Mouse (Mus musculus) liver, embryonic 11.5 days (tissue): ENCODE results near the gene Tas2r134. TPM values are rescaled to one million over a fixed set of nuclear protein-coding genes. Genes with fewer than 3 reads are reported as not detected.

Experiments
- ATAC-seq: fragments of 200-750 bp; cut with Nextera tagmentation; replicated peaks from 2 replicates; pipeline ENCODE4 v1.8.0; 2017; ENCODE audit warnings: moderate number of reproducible peaks, mild to moderate bottlenecking, moderate TSS enrichment, moderate library complexity; ENCODE audit not compliant: low FRiP score
- DNase-seq: peaks from one replicate; pipeline ENCODE4 v3.0.0-alpha.2; 2017; ENCODE audit warnings: low spot score
- H3K27ac ChIP-seq: fragments of 300-500 bp; sonication (generic); 2 replicates; pipeline ENCODE4 v1.5.1; 2014; ENCODE audit warnings: mild to moderate bottlenecking, low read depth, low read length, control low read depth
- H3K27me3 ChIP-seq: fragments of 300-500 bp; sonication (generic); replicated peaks from 2 replicates; pipeline ENCODE4 v1.6.1; 2014; ENCODE audit warnings: low read length, mixed read lengths; ENCODE audit not compliant: control insufficient read depth, insufficient read depth
- H3K36me3 ChIP-seq: fragments of 300-500 bp; sonication (generic); 2 replicates; pipeline ENCODE4 v1.6.1; 2014; ENCODE audit warnings: mild to moderate bottlenecking, low read length, moderate library complexity, mixed read lengths; ENCODE audit not compliant: control insufficient read depth, insufficient read depth
- H3K4me1 ChIP-seq: fragments of 300-500 bp; sonication (generic); replicated peaks from 2 replicates; pipeline ENCODE4 v1.6.1; 2014; ENCODE audit warnings: low read length, mixed read lengths; ENCODE audit not compliant: control insufficient read depth, insufficient read depth
- H3K4me2 ChIP-seq: fragments of 300-500 bp; sonication (generic); 2 replicates; pipeline ENCODE4 v1.6.1; 2014; ENCODE audit warnings: mild to moderate bottlenecking, control low read depth, moderate library complexity
- H3K4me3 ChIP-seq: fragments of 300-500 bp; sonication (generic); 2 replicates; pipeline ENCODE4 v1.5.1; 2014; ENCODE audit warnings: low read depth, low read length, control low read depth
- H3K9ac ChIP-seq: fragments of 300-500 bp; sonication (generic); 2 replicates; pipeline ENCODE4 v1.6.1; 2014; ENCODE audit warnings: low read depth, low read length, control low read depth
- H3K9me3 ChIP-seq: fragments of 300-500 bp; sonication (generic); 2 replicates; pipeline ENCODE4 v1.6.1; 2016; ENCODE audit warnings: low read length, inconsistent platforms, mixed read lengths; ENCODE audit not compliant: control insufficient read depth
- WGBS: fragments of 180-500 bp; shearing (Covaris S2); extraction: QIAGEN DNeasy Blood & Tissue Kit; methylation state at CpG from one replicate; pipeline ENCODE4 v1.1.7; 2014; 5-methylcytosine and 5-hydroxymethylcytosine counted together
- polyA plus RNA-seq: library from polyadenylated mRNA; unstranded; fragments of >200 nt; fragmentation: Nextera tagmentation; extraction: Ambion mirVana; gene quantifications from 2 replicates; pipeline ENCODE4 v1.2.1, GENCODE M21; 2014

The Tas2r134 gene
- not detected in 2 replicates for polyA plus RNA-seq

DNA sequence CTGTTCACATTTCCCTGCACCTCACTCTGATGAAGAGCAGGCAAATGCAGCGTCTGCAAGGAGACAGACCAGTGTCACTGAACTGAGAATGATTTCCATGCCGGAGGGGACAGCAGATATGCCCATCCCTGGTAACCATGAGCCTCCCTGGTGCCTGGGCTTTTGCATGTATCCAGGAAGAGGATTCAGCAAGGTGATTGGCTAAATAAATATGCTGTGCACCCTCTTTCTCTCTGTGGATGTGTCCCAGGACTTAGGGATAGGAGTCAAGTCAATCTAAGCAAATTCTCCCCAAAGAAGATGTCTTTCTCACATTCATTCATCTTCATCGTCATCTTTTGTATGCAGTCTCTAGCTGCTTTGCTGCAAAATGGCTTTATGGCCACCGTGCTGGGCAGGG is at the start of gene Tas2r134:
Gene Tas2r134 (plus strand): TSS at position 301 of the 400 bp plus-strand sequence.
- H3K27me3 ChIP-seq: no peaks in the 10 kb centered on the region
- DNase-seq (no peak), ATAC-seq (no peak)
- no peaks in the 10 kb centered on the region for H3K4me1 ChIP-seq
- H3K4me2 ChIP-seq: no peak within 1 kb of the TSS
- no peaks in the 10 kb centered on the region for H3K9me3 ChIP-seq
- H3K27ac ChIP-seq: no peak within 1 kb of the TSS
- H3K9ac ChIP-seq: no peak within 1 kb of the TSS
- H3K4me3 ChIP-seq: no peak within 1 kb of the TSS
- WGBS: 81% methylated on average over 4 of the region's 4 CpGs
- H3K36me3 ChIP-seq: no peaks in the 10 kb centered on the region

DNA sequence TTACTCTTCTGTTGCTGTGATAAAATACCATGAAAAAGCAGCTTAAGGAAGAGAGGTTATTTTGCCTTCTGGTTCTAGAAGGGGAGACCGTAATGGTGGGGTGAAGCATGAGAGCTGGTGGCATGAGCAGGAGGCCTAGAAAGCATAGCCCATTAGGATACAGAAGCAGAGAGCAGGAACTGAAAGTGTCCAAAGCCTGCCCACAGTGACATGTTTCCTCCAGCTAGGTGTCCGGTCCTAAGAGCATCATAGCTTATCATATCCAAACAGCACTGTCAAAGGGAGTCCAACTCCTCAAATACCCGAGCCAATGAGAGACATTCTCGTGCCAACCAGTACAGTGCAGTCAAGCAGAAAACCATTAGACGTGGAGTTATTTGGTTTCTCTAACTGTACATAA is 47.5 kb upstream of the Tas2r134 start:
- no peak overlapping the region for H3K4me2 ChIP-seq
- no peaks in the 10 kb centered on the region for H3K9me3 ChIP-seq
- H3K4me3 ChIP-seq: no peak overlapping the region
- DNase-seq (no peak), ATAC-seq (no peak)
- no peaks in the 10 kb centered on the region for H3K36me3 ChIP-seq
- H3K27me3 ChIP-seq: no peaks in the 10 kb centered on the region
- no peak overlapping the region for H3K9ac ChIP-seq
- H3K27ac ChIP-seq: no peak overlapping the region
- 74% methylated on average over 5 of the region's 5 CpGs for WGBS
- no peaks in the 10 kb centered on the region for H3K4me1 ChIP-seq

DNA sequence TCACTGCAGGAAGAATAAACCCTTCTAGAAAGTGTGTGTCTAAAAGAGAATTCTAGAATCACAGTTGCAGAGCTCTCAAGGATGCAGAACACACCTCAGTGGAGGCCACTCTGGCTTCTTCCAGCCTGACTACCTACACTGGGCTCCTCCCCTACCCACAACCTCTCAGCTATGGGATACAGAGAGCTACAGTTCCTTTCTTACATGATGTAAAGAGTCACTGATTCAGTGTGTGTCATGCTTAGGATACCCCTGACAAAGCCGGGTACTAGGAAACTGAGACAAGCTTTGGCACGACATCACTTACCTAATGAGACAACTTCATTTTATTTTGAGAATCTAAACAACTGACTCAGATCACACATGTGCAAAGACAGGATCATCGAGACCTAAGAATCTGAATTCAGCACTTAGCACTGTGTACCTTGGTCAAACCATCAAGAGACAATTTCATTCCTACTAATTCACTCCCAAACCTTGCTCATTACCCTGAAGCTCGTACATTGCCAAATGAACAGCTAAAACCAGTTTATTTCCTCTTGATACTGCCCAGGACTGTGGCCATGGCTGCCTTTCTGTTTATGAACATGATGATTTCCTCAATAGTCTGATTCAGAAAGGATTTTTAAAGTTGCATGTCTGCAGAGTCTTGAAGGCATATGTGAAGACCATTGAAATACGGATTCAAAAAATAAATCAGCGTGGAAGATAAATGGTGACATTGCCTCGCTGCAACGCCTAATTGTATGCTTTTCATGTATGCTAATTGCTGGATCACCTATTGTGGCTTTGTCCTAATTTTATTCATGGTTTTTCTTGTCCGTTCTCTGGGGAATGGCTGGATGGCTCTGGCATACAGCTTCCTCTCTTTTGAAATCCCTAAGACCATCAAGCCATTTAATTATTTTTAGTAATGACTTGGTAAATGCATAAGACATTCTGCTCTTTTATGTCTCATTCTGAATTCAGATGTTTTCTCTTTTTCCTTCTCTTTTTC is 43.0 kb upstream of the Tas2r134 start:
- no peak overlapping the region for H3K9ac ChIP-seq
- no peak for ATAC-seq
- H3K4me2 ChIP-seq: no peak overlapping the region
- H3K27me3 ChIP-seq: no peaks in the 10 kb centered on the region
- WGBS: 85% methylated on average over 9 of the region's 9 CpGs
- H3K9me3 ChIP-seq: no peaks in the 10 kb centered on the region
- no peak overlapping the region for H3K27ac ChIP-seq
- no peak for DNase-seq
- H3K4me3 ChIP-seq: no peak overlapping the region
- no peaks in the 10 kb centered on the region for H3K4me1 ChIP-seq
- H3K36me3 ChIP-seq: no peaks in the 10 kb centered on the region

DNA sequence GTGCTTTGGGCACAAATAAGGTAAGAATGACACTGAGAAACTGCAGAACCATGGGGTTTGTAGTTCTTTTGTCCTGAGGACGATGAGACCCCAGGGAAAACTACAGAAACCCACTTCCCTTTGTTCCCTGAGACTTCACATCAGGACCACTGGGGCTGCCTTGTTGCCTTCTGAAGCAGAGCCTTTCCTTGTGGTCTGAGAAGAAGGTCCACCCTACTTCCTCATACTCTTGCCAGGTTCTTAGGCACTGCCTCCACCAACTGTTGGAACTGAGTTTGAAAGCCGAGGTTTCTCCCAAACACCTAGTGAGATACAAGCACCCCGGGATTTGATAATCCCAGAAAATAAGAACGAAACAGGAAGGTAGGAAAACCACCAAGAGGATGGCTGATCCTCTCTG is 39.0 kb upstream of the Tas2r134 start:
- no peak for ATAC-seq
- WGBS: 74% methylated on average over 4 of the region's 4 CpGs
- Histone ChIP-seq H3K4me1 (no peaks in the 10 kb centered on the region), H3K4me2 (no peak overlapping the region), H3K4me3 (no peak overlapping the region), H3K9me3 (no peaks in the 10 kb centered on the region), H3K36me3 (no peaks in the 10 kb centered on the region), H3K9ac (no peak overlapping the region), H3K27ac (no peak overlapping the region), H3K27me3 (no peaks in the 10 kb centered on the region)
- DNase-seq: no peak

DNA sequence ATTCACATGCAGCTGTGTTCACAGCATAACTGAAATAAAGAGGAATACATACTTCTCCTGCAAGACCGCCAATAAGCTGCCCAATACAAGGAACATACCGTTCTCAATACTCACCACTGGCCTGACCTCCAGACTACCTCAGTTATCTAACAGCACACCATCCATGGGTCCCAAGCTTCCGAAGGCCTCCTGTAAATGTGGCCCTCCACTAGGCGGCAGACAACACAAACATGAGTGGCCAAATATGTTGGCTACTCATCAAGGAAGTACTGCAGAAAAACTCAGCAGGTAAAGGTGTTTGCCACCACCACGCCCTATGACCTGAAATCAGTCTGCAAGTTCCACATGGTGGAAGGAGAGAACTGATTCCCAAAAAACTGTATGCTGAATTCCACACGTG is 38.4 kb upstream of the Tas2r134 start:
- Histone ChIP-seq H3K9me3 (no peaks in the 10 kb centered on the region), H3K27ac (no peak overlapping the region), H3K36me3 (no peaks in the 10 kb centered on the region), H3K4me3 (no peak overlapping the region), H3K27me3 (no peaks in the 10 kb centered on the region), H3K9ac (no peak overlapping the region), H3K4me1 (no peaks in the 10 kb centered on the region), H3K4me2 (no peak overlapping the region)
- no peak for ATAC-seq
- WGBS: 67% methylated on average over 6 of the region's 6 CpGs
- no peak for DNase-seq

DNA sequence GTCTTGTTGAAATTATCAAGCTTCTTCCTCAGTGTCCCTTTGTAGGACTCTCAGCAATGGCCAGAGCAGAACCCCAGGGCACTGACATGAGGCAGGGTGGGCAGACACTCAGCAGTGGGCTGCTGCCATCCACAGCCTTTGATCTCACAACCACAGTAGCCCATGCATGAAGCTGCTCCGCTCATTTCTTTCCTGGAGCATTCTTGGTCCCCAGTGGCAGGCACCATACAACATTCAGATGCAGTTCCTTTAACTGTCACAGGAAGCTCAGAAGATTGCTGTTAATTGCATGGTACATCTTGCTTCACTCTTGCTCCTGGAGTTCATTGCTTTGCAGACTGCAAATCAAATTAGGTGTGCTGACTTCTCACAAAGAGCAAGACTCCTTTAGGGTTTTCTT is 37.7 kb upstream of the Tas2r134 start:
- Histone ChIP-seq H3K4me1 (no peaks in the 10 kb centered on the region), H3K27me3 (no peaks in the 10 kb centered on the region), H3K27ac (no peak overlapping the region), H3K9me3 (no peaks in the 10 kb centered on the region), H3K36me3 (no peaks in the 10 kb centered on the region), H3K4me3 (no peak overlapping the region), H3K4me2 (no peak overlapping the region), H3K9ac (no peak overlapping the region)
- no peak for DNase-seq
- 75% methylated on average over 1 of the region's 1 CpGs for WGBS
- no peak for ATAC-seq

DNA sequence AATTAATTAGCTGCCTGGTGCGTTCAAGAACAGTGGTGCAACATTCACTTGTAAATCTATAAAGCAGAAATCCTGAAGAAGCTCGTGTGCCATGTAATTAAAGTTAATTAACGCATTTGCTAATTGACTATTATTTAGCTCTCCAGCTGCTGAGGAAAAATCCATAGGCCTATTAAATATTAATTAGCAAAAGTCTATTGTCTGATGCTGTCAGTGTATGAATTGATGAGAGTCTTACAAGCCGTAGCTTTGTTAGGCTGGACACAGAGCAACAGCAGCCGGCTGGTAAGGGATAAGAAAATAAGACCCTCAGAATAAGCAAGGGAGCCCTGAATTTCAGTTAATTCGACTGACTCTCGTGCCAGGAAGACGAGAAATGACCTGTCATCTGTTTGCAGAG is 37.0 kb upstream of the Tas2r134 start:
- Histone ChIP-seq H3K36me3 (no peaks in the 10 kb centered on the region), H3K4me3 (no peak overlapping the region), H3K9ac (no peak overlapping the region), H3K4me2 (no peak overlapping the region), H3K9me3 (no peaks in the 10 kb centered on the region), H3K27me3 (no peaks in the 10 kb centered on the region), H3K27ac (no peak overlapping the region), H3K4me1 (no peaks in the 10 kb centered on the region)
- WGBS: 71% methylated on average over 8 of the region's 8 CpGs
- DNase-seq (no peak), ATAC-seq (no peak)

DNA sequence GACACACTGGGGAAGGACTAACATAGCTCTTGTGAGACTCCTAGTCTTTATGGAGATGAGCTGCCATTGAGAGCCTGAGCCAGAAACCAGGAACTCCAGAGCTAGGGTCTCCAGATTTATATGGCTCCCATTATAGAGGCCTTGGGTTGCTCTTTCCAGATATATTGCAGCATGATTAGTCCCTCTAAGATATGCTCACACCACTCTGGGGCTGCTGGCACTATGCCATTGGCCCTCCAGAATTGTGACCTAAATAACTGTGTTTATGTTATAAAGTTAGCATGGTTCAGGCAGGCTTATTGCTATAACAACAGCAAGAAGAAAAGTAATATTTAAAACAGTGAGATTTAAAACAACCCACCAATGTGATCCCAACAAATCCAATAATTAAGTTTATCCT is 35.2 kb upstream of the Tas2r134 start:
- H3K9ac ChIP-seq: no peak overlapping the region
- no peaks in the 10 kb centered on the region for H3K27me3 ChIP-seq
- H3K36me3 ChIP-seq: no peaks in the 10 kb centered on the region
- H3K4me2 ChIP-seq: no peak overlapping the region
- DNase-seq (no peak), ATAC-seq (no peak)
- no peaks in the 10 kb centered on the region for H3K9me3 ChIP-seq
- H3K4me3 ChIP-seq: no peak overlapping the region
- H3K27ac ChIP-seq: no peak overlapping the region
- no peaks in the 10 kb centered on the region for H3K4me1 ChIP-seq
